In the genomic region with DNA sequence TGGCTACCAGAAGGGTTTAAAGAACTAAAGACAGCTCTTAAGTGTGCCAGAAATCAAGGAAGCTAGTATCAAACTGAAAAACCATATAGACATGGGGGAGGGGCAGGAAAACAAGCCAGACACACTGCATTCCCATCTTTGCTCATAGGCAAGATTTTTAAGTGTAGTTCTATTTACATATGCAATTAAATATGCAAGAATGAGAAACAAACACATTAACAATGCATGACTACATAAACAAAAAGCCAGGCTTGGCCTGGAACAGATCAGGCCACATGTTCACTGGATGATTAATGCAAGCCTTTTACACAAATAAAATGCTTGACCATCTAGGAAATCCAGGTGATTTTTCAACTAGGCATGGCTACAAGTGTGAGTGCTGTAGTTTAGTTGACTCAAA, we compare ENCODE assay signal across 32 mouse cellular contexts.
"Had no signal": no experiment of that assay in that cellular context is flagged by ENCODE, and none has a peak within 500 bp of the region (broad histone marks: within the 10 kb centered on the region; RNA-seq: fewer than 3 reads in every experiment).

No protein-coding gene starts in this region.

- H3K27me3 ChIP-seq: limb, embryonic 12.5 days; limb, embryonic 13.5 days; limb, embryonic 15.5 days; liver, embryonic 12.5 days; liver, embryonic 13.5 days; liver, embryonic 15.5 days; lung, embryonic 15.5 days; megakaryocyte, embryonic 14.5 days; midbrain, embryonic 12.5 days; midbrain, embryonic 13.5 days; midbrain, embryonic 15.5 days had no signal

- H3K27ac ChIP-seq: left cerebral cortex, adult 2 months; limb, embryonic 10.5 days; limb, embryonic 12.5 days; limb, embryonic 13.5 days; limb, embryonic 15.5 days; liver, embryonic 12.5 days; liver, embryonic 13.5 days; liver, embryonic 14.5 days; liver, embryonic 15.5 days; lung, embryonic 15.5 days; macrophage; midbrain, embryonic 10.5 days; midbrain, embryonic 12.5 days; midbrain, embryonic 13.5 days; midbrain, embryonic 15.5 days had no signal

- H3K9ac ChIP-seq: limb, embryonic 12.5 days; limb, embryonic 13.5 days; limb, embryonic 15.5 days; liver, embryonic 12.5 days; liver, embryonic 13.5 days; liver, embryonic 14.5 days; liver, embryonic 15.5 days; liver, postnatal 0 days; lung, embryonic 14.5 days; lung, embryonic 15.5 days; midbrain, embryonic 12.5 days; midbrain, embryonic 13.5 days; midbrain, embryonic 15.5 days had no signal

- DNase-seq: left cerebral cortex, postnatal 4 days; liver; liver, embryonic 13.5 days; liver, postnatal 0 days; lung, adult 18-20 months; lung, adult 2 months; lung, embryonic 14.5 days; lung, postnatal 10 days; lung, postnatal 14 days; lung, postnatal 36 days; lung, postnatal 4 days; midbrain, embryonic 14.5 days had no signal

- H3K36me3 ChIP-seq: limb, embryonic 10.5 days; limb, embryonic 12.5 days; limb, embryonic 13.5 days; limb, embryonic 15.5 days; liver, embryonic 12.5 days; liver, embryonic 13.5 days; liver, embryonic 15.5 days; lung, embryonic 15.5 days; midbrain, embryonic 10.5 days; midbrain, embryonic 12.5 days; midbrain, embryonic 13.5 days; midbrain, embryonic 15.5 days had no signal

- H3K4me2 ChIP-seq: limb, embryonic 12.5 days; limb, embryonic 13.5 days; limb, embryonic 15.5 days; liver, embryonic 11.5 days; liver, embryonic 12.5 days; liver, embryonic 13.5 days; liver, embryonic 15.5 days; lung, embryonic 14.5 days; lung, embryonic 15.5 days; midbrain, embryonic 11.5 days; midbrain, embryonic 12.5 days; midbrain, embryonic 13.5 days; midbrain, embryonic 15.5 days had no signal

- H3K9me3 ChIP-seq: limb, embryonic 10.5 days; limb, embryonic 12.5 days; limb, embryonic 13.5 days; limb, embryonic 15.5 days; liver, embryonic 12.5 days; liver, embryonic 13.5 days; liver, embryonic 15.5 days; lung, embryonic 15.5 days; megakaryocyte, embryonic 14.5 days; midbrain, embryonic 10.5 days; midbrain, embryonic 12.5 days; midbrain, embryonic 13.5 days; midbrain, embryonic 15.5 days had no signal

- ATAC-seq: liver, embryonic 12.5 days; liver, postnatal 0 days; lung, postnatal 0 days; midbrain, embryonic 13.5 days; midbrain, embryonic 15.5 days; midbrain, embryonic 16.5 days had no signal

- H3K4me1 ChIP-seq: limb, embryonic 10.5 days; limb, embryonic 12.5 days; limb, embryonic 13.5 days; limb, embryonic 15.5 days; liver, embryonic 12.5 days; liver, embryonic 13.5 days; liver, embryonic 15.5 days; lung, embryonic 15.5 days; megakaryocyte, embryonic 14.5 days; midbrain, embryonic 12.5 days; midbrain, embryonic 13.5 days; midbrain, embryonic 15.5 days had no signal

- H3K4me3 ChIP-seq: left cerebral cortex, adult 2 months; limb, embryonic 10.5 days; limb, embryonic 12.5 days; limb, embryonic 13.5 days; limb, embryonic 15.5 days; liver, embryonic 12.5 days; liver, embryonic 13.5 days; liver, embryonic 15.5 days; lung, embryonic 15.5 days; megakaryocyte, embryonic 14.5 days; midbrain, embryonic 10.5 days; midbrain, embryonic 12.5 days; midbrain, embryonic 13.5 days; midbrain, embryonic 15.5 days; myocyte had no signal
